Mouse (Mus musculus): ENCODE data around the gene Cap2.

DNA sequence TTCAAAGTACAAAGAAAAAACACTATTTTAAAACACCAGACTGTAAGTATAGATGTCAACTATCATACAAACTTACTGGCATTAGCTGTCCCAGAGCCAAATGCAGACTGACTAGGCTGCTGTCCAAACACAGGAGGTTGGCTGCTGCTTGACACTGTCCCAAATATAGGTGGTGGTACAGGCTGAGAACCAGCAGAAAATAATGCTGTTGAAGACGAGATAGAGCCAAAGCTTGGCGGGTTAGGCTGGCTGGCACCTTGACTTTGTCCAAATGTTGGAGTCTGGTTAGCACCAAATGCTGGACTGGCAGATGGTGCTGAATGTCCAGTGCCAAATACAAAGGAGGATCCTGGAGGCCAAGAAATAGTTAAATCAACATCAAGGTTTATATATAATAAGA, 181.3 kb downstream of the Cap2 start:
- no peak for TF ChIP-seq MAX (IDR thresholded peaks at IDR 0.05)
- TF ChIP-seq CTCF (IDR thresholded peaks at IDR 0.05; ENCODE audit: control insufficient read depth, insufficient read depth, insufficient read length), result no peak
- no peak for TF ChIP-seq USF1 (IDR thresholded peaks at IDR 0.05; ENCODE audit: low read depth)
- no peak for TF ChIP-seq MYOD1 (IDR thresholded peaks at IDR 0.05; ENCODE audit: control insufficient read depth, insufficient read length, low read depth)
- no peak for TF ChIP-seq CEBPB (IDR thresholded peaks at IDR 0.05; ENCODE audit: low read depth)
- no peak for TF ChIP-seq MYOG (IDR thresholded peaks at IDR 0.05; ENCODE audit: control insufficient read depth, extremely low read depth, insufficient read length)
- no peak for TF ChIP-seq FOSL1 (IDR thresholded peaks at IDR 0.05; ENCODE audit: insufficient read depth, low read length, poor library complexity, severe bottlenecking)

Data from C2C12 (cell line).